Mouse (Mus musculus): ENCODE data around the gene Aig1. TPM values are rescaled to one million over a fixed set of nuclear protein-coding genes. Genes with fewer than 3 reads are reported as not detected.

Gene Aig1
- polyA plus RNA-seq, 1 experiment = 38.1 TPM

DNA sequence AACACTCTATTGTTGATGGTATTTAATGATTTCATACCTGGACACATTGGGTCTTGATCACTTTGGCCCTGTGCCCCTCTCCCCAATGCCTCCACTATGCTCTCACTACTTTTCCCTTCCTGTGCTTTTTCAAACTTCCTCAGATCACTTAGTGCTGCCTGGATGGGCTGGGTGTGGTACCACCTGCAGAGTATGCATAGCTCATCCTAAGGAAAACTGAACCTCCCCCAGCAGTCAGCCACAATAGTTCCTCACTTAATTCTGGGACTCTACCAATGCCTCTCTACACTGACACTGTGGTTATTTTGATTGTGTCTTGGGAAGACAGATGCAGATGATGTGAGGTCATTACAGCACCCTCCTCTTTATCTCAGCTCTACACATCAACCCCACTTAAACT is 99.9 kb downstream of the Aig1 start:
- peaks cover 8% of the 10 kb centered on the region; the same call in 1 of the 2 replicates for H3K4me1 ChIP-seq (ENCODE audit: control insufficient read depth, insufficient read depth, low read length)
- no peak for TF ChIP-seq POLR2A (IDR thresholded peaks at IDR 0.05; ENCODE audit: low read depth, low read length)
- TF ChIP-seq CTCF (IDR thresholded peaks at IDR 0.05; ENCODE audit: borderline replicate concordance, insufficient read depth, low read length) = no peak
- no peak overlapping the region for H3K27ac ChIP-seq (ENCODE audit: insufficient read depth, low read length)
- H3K4me3 ChIP-seq (ENCODE audit: insufficient read depth, low read length) = no peak overlapping the region

DNA sequence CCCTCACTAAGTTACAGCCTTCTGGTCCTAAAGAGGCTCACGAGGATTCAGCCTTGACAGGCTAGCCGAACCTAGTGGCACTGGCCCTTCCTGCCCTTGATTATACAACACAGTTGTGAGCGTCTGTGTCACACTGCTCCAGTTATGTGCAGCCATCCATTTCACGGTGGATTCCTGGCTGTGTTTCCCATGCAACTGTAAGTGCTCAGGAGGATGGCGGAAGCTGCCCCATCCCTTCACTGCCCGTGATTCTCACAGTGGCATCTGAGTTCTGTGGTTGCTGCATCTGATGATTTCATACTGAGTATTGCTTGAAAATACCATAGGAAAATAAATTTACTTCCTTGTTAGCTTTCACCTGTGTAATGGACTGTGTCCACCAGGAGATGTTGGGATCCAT is 101.7 kb downstream of the Aig1 start:
- no peak overlapping the region for H3K27ac ChIP-seq (ENCODE audit: insufficient read depth, low read length)
- H3K4me1 ChIP-seq (ENCODE audit: control insufficient read depth, insufficient read depth, low read length) = peaks cover 8% of the 10 kb centered on the region; the same call in 1 of the 2 replicates
- no peak for TF ChIP-seq POLR2A (IDR thresholded peaks at IDR 0.05; ENCODE audit: low read depth, low read length)
- TF ChIP-seq CTCF (IDR thresholded peaks at IDR 0.05; ENCODE audit: borderline replicate concordance, insufficient read depth, low read length) = no peak
- H3K4me3 ChIP-seq (ENCODE audit: insufficient read depth, low read length) = no peak overlapping the region

DNA sequence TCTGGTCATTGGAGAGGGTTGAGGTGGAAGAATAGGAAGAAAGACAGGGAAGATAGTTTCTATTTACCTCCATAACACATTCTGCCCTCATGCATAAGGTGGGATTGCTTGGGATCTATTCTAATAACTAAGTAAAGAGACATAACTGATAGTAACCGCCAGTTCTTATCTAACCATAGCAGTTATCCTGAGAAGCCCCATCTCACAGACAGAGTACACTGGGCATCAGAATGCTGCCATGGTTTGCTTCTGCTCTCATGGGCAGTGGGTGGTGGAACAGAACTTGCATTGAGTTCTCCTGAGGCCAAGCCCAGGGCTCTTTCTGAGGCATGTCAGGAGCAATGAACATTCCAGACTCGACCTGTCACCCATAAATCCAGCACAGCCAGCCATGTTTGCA is 105.6 kb downstream of the Aig1 start:
- no peak for TF ChIP-seq CTCF (IDR thresholded peaks at IDR 0.05; ENCODE audit: borderline replicate concordance, insufficient read depth, low read length)
- TF ChIP-seq POLR2A (IDR thresholded peaks at IDR 0.05; ENCODE audit: low read depth, low read length) = no peak
- Histone ChIP-seq H3K27ac (ENCODE audit: insufficient read depth, low read length) (no peak overlapping the region), H3K4me1 (ENCODE audit: control insufficient read depth, insufficient read depth, low read length) (no peaks in the 10 kb centered on the region; the same call in none of the 2 replicates), H3K4me3 (ENCODE audit: insufficient read depth, low read length) (no peak overlapping the region)

DNA sequence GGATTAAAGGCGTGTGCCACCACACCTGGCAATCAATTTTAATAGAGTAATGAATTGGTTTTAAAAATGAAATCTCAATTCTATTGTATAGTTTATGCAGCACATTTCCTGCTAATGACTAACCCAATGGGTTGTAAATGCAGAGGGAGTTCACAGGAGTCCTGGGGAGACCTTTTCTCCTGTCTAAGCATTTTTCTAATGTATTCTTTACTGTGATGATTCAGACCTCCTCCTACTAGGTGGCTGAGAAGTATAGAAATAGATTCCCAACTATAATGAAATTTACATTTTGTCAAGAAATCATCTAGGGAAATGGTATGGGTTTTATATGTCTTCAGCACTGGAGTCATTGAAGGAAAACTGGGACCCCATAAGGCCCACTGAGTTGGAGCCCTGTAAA is 114.1 kb downstream of the Aig1 start:
- Histone ChIP-seq H3K4me3 (ENCODE audit: insufficient read depth, low read length) (no peak overlapping the region), H3K4me1 (ENCODE audit: control insufficient read depth, insufficient read depth, low read length) (no peaks in the 10 kb centered on the region), H3K27ac (ENCODE audit: insufficient read depth, low read length) (no peak overlapping the region; the same call in 1 of the 2 replicates)
- no peak for TF ChIP-seq CTCF (IDR thresholded peaks at IDR 0.05; ENCODE audit: borderline replicate concordance, insufficient read depth, low read length)
- no peak for TF ChIP-seq POLR2A (IDR thresholded peaks at IDR 0.05; ENCODE audit: low read depth, low read length)

DNA sequence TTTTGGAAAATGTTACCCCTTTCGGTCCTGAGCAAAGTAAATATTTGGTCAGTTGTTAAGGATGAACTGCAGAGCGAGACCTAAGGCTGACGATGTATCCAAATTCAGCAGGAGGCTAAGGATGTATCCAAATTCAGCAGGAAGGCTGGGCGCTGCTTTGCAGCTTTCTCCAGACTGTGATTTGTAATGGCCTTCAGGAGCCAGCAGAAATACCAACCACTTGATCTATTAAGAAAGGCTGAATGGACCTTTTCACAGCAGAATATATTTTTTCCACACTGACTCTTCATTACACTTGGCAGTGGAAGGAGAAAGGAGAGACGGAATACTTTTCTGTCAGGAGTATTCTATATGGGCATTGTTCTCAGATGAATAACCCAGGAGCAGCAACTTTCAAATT is 115.0 kb downstream of the Aig1 start:
- Histone ChIP-seq H3K27ac (ENCODE audit: insufficient read depth, low read length) (no peak overlapping the region), H3K4me3 (ENCODE audit: insufficient read depth, low read length) (no peak overlapping the region), H3K4me1 (ENCODE audit: control insufficient read depth, insufficient read depth, low read length) (no peaks in the 10 kb centered on the region)
- no peak for TF ChIP-seq POLR2A (IDR thresholded peaks at IDR 0.05; ENCODE audit: low read depth, low read length)

DNA sequence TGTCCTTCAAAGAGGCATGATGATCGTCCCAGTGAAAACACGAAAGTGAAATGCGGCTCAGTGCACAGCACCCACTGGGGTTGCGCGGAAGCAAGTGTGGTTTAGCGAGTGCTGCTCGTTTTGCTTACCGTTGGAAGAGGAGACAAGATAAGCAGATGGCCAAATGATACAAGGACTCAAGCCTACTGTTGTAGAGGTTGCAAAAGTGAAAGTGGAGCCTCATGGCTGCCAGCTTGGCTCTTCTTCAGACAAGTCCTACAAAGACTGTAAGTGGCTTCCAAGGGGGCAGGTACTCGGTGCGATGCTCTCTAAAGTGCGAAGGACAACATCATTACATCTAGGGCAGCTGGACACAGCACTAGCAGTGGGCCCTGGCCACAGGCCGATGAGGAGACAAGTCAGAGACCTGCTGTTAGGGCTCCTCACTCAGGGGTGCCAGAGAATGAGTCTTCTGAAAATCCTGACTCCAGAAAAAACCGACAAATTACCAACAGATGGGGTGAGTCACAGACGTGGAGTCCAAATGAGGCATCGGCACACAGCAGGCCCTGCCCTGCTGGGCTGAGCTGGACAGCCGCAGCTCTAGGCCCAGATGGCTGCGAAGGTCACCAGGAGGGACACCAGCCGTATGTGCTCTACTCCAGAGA is 129.2 kb downstream of the Aig1 start:
- TF ChIP-seq POLR2A (IDR thresholded peaks at IDR 0.05; ENCODE audit: low read depth, low read length) (no peak), CTCF (IDR thresholded peaks at IDR 0.05; ENCODE audit: borderline replicate concordance, insufficient read depth, low read length) (no peak)
- Histone ChIP-seq H3K4me1 (ENCODE audit: control insufficient read depth, insufficient read depth, low read length) (peaks cover 13% of the 10 kb centered on the region), H3K27ac (ENCODE audit: insufficient read depth, low read length) (peak overlapping the region; percentile 74), H3K4me3 (ENCODE audit: insufficient read depth, low read length) (no peak overlapping the region)

DNA sequence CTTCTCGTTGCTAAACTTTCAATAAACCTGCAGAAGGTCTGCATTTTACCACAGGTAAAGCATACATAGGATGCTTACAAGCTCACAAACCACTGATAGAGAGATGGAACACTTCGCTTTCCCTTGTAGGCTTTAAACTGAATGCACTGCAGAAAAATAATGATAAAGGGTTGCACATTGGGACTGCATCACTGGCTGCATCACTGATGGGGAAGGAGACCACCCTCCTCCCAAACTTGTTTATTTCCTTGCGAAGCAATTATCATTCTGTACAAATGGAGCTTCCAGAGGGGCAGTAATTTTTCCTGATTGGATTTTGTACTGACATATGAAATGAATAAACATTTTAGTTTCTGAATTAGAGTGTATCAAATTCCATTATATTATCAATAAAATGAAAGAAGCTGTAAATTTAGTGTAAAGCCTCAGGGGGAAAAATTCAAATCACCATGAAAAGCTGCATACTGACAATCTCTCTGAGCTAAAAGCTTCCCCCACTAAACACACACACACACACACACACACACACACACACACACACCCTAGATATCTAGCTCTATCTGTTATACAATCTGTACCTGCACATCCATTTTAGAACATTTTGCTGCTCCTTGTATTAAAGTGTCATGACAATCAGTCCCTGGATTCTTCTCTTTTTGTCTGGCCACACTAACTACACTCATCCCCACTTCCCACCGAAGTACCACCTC is 138.6 kb downstream of the Aig1 start:
- H3K4me1 ChIP-seq (ENCODE audit: control insufficient read depth, insufficient read depth, low read length) = peaks cover 10% of the 10 kb centered on the region; the same call in 1 of the 2 replicates
- H3K4me3 ChIP-seq (ENCODE audit: insufficient read depth, low read length) = no peak overlapping the region
- no peak overlapping the region for H3K27ac ChIP-seq (ENCODE audit: insufficient read depth, low read length)
- TF ChIP-seq POLR2A (IDR thresholded peaks at IDR 0.05; ENCODE audit: low read depth, low read length) = no peak
- no peak for TF ChIP-seq CTCF (IDR thresholded peaks at IDR 0.05; ENCODE audit: borderline replicate concordance, insufficient read depth, low read length)

DNA sequence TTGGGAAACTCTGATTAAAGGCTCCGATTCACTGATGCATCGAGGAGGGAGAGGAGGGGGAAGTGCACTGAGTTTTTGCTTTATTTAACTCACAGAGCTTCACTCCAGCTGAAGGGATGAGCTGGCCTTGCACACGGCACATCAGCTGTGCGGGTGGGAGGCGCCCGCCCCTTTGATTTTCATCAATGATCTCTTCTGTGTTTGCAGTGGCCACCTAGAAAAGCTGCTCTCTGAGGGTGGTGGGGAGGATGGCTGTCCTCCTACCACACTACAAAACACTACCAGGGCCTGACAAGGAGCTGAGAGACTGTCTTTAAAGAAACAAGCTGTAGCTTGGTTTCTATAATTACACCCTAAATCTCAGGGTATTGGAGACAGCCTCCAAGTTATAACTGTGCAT is 141.1 kb downstream of the Aig1 start:
- TF ChIP-seq POLR2A (IDR thresholded peaks at IDR 0.05; ENCODE audit: low read depth, low read length) (no peak), CTCF (IDR thresholded peaks at IDR 0.05; ENCODE audit: borderline replicate concordance, insufficient read depth, low read length) (no peak)
- Histone ChIP-seq H3K27ac (ENCODE audit: insufficient read depth, low read length) (no peak overlapping the region), H3K4me3 (ENCODE audit: insufficient read depth, low read length) (no peak overlapping the region), H3K4me1 (ENCODE audit: control insufficient read depth, insufficient read depth, low read length) (peaks cover 10% of the 10 kb centered on the region; the same call in 1 of the 2 replicates)

DNA sequence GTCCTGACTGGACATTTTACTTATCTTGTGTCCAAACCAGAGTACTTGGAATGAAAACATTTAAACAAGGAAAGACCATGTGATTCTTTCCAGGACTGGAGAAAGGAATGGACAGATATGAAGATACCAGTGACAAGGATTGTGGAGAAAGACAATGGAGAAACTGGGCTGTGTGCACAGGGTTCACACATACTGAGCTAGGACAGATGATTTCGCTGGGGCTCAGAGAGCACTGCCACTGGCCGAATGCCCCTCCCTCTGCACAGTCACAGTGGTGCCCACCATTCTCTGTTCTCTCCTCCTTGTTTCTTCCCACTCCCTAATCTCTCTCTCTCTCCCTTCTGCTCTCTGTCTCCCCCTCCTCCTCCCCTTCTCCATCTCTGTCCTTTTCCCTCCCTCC is 142.6 kb downstream of the Aig1 start:
- Histone ChIP-seq H3K4me1 (ENCODE audit: control insufficient read depth, insufficient read depth, low read length) (peaks cover 6% of the 10 kb centered on the region; the same call in 1 of the 2 replicates), H3K4me3 (ENCODE audit: insufficient read depth, low read length) (no peak overlapping the region), H3K27ac (ENCODE audit: insufficient read depth, low read length) (no peak overlapping the region)
- TF ChIP-seq CTCF (IDR thresholded peaks at IDR 0.05; ENCODE audit: borderline replicate concordance, insufficient read depth, low read length) (no peak), POLR2A (IDR thresholded peaks at IDR 0.05; ENCODE audit: low read depth, low read length) (no peak)

DNA sequence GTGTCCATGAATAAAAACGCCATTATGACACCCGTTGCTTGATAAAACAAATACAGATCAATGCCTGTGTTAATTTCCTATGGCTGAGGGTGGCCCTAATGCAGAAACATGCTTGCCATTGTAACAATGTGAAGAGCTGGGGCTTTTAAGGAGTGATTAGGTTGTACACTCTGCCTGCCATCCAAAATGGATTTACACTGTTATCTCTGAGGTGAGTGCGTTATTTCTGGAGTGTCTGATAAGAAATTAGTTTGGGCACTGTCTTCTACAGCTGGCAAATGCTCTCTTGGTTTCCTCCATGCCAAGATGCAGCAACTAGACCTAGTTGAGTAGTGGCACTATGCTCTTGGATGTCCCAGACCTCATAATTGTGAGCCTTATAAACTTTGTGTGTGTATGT is 143.5 kb downstream of the Aig1 start:
- peaks cover 3% of the 10 kb centered on the region; the same call in 1 of the 2 replicates for H3K4me1 ChIP-seq (ENCODE audit: control insufficient read depth, insufficient read depth, low read length)
- no peak overlapping the region for H3K27ac ChIP-seq (ENCODE audit: insufficient read depth, low read length)
- H3K4me3 ChIP-seq (ENCODE audit: insufficient read depth, low read length) = no peak overlapping the region
- TF ChIP-seq POLR2A (IDR thresholded peaks at IDR 0.05; ENCODE audit: low read depth, low read length) (no peak), CTCF (IDR thresholded peaks at IDR 0.05; ENCODE audit: borderline replicate concordance, insufficient read depth, low read length) (no peak)

Data from embryonic fibroblast, embryonic 13.5 days (primary cell).